Mouse (Mus musculus): ENCODE measurements at regions not wholly inside any gene's neighbourhood (a gene's known extent, or its start where the extent isn't known, plus 50 kb on each side); places are given as distances from the start of the nearest gene placed in this dataset.

- no peak for DNase-seq (ENCODE audit: low spot score in 2 of 2)
Measured at GRCm38 (mm10) chr16:93144033-93144432, 318.1 kb upstream of the Runx1 start.

DNA sequence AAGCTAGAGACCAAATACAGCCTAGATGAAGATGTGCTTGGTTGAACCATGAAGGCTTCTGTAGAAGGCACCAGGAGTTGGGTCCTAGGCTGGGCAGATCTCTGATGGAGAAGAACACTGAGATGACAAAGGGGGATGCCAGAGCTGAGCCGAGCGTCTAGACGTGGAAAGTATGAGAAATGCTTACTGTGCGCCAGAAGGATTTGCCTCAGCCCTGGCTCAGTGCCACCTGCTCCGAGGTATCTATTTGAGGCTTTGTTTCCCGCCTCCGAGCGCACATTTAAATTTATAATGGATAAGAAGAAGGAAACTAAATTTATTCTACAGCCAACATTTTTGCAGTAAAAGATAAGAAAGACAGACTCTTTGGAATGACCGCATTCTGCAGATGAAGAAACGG lies 317.2 kb upstream of the Runx1 start:
- DNase-seq (ENCODE audit: low spot score in 2 of 2), result peak; percentile 19 to 75

DNA sequence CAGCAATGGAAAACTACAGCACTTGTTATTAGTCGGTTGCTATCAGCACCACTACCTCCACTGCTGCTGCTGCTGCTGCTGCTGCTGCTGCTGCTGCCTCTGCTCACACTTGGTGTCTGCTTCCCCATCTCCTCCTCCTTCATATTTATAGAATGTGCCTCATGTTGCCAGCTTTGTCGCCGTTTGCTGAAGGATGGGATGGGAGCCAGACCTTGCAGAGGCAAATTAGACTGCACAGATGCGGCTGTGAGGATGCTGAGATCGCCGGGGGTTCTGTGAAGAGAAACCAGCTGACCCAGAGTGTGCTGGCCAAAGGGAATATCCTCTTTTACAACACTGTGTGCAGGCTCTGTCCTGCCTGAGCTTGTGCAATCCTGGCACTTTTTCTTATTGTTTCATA lies 316.0 kb upstream of the Runx1 start:
- peak in 1 of 2 experiments; percentile 3 for DNase-seq (ENCODE audit: low spot score in 2 of 2)

DNA sequence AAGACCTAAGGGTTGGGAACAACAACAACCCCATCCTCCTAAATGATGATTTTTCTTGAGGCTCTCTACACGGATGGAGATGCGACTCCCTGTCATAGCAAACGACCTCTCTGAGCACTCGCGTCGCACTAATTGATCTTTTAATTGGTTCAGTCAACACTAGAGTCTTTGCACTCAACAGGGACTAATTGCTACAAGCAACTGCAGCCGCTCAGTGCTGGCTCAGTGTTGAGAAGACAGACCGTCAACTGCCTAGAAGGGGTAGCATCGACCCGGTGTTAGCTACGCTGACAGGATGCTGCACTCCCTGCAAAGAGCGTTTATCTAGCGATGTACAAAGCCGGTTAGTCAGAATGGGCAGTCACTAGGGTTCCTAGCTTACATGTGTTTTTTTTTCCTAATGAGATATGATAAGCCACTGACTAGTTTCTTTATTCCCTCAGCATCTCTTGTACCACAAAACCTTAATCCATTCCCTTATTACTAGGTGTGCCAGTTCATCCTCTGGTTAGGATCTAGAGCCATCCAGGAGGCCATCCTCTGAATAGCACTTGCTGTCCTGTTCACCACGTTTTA lies 314.7 kb upstream of the Runx1 start:
- DNase-seq (ENCODE audit: low spot score in 2 of 2), result no peak

GRCm38 (mm10) chr16:93137249-93137648 lies 311.3 kb upstream of the Runx1 start:
- peak in 1 of 2 experiments; percentile 8 for DNase-seq (ENCODE audit: low spot score in 2 of 2)

DNA sequence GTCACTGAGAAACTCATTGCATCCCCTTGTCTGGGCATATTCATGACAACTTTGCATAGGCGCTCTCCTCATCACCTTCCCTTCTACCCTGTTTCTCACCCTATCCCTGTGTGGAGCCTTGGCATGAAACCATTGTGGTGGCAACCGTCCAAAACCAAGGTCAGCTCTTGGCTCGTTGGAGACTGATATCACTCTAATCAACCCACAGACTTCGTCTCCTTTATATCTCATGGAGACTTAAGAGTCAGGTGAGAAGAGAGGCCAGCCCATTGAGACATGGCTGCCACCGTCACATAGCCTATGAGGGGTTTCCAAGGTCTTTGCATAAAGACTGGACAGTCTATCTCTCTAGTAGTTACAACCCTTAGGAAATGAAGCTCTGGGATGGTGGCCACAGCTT lies 305.5 kb upstream of the Runx1 start:
- no peak for DNase-seq (ENCODE audit: low spot score in 2 of 2)

DNA sequence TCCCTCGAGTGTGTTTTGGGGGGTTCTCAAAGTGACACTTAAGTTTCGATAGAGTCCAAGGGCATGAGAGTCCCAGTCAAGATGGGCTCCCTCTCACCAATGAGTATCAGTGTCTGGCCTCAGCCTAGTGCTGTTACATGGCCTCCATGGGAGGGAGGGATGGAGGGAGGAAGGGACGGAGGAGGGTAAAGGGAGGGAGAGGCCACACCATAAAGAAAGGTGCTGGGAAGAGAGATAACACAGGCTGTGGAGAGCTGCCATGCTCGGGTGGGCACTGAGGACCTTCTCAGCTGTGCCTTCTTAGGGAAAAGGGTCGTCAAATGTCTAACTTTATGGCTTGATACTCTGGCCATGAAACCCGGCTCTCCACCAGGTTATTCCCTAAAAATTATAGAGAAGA lies 304.7 kb upstream of the Runx1 start:
- DNase-seq (ENCODE audit: low spot score in 2 of 2), result no peak

DNA sequence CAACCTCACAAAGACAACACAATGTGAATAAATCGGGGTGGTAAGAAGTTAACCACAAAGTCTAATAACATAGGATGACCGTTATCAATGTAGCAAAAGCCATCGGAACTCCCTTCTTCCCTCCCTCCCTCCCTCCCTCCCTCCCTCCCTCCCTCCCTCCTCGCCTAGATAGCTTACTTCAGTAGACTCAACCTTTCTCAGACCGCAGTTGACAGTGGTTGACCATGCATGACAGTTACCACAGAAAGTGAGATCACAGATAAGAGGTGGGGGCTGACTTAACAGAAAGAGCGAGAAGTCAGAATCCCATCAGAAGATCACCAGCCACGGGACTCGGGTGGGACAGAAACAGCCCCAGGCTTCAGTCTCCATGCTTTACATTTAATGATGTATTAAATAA lies 297.8 kb upstream of the Runx1 start:
- no peak for DNase-seq (ENCODE audit: low spot score in 2 of 2)

DNA sequence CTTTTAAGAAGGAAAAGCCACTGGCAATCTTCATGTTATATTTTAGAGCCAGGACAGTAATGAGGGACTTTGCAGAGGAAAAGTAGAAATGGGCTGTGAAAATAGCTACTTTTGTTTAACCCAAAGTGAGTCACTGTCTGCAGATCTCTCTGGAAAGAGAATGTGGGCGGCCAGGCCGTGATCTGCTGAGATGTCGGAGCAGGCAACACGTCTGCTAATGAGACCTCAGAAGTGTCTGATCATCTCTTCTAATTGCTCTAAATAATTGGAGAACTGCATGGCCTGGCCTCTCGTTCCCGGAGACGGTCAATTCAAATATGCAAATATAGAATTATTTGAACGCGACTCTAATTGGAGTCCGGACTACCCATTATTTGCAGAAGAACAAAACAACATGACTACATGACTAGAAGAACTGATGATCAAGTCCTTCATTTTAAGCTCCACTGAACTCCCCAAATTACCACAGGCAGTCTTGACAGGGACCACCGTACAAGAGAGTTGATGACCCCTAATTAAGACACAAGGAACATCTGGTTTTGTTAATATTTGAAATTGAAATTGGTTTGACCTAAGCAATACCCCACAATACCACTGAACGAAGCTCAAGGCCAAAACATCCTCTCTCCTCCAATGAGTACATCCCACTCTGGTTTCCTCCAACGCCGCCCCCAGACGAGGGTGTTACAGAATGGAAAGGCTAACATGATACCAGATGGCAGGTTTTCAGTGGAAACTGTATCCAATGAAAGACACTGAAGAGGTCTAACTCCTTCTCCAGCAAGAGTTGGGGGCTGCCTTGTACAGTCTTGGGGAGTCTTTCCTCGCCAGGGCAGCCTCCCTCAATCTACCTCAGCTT lies 290.4 kb upstream of the Runx1 start:
- DNase-seq (ENCODE audit: low spot score in 2 of 2), result peak in 1 of 2 experiments; percentile 23

GRCm38 (mm10) chr16:93110912-93111311 lies 285.0 kb upstream of the Runx1 start:
- no peak for DNase-seq (ENCODE audit: low spot score in 2 of 2)

GRCm38 (mm10) chr16:93110451-93110850 lies 284.5 kb upstream of the Runx1 start:
- no peak for DNase-seq (ENCODE audit: low spot score in 2 of 2)

DNA sequence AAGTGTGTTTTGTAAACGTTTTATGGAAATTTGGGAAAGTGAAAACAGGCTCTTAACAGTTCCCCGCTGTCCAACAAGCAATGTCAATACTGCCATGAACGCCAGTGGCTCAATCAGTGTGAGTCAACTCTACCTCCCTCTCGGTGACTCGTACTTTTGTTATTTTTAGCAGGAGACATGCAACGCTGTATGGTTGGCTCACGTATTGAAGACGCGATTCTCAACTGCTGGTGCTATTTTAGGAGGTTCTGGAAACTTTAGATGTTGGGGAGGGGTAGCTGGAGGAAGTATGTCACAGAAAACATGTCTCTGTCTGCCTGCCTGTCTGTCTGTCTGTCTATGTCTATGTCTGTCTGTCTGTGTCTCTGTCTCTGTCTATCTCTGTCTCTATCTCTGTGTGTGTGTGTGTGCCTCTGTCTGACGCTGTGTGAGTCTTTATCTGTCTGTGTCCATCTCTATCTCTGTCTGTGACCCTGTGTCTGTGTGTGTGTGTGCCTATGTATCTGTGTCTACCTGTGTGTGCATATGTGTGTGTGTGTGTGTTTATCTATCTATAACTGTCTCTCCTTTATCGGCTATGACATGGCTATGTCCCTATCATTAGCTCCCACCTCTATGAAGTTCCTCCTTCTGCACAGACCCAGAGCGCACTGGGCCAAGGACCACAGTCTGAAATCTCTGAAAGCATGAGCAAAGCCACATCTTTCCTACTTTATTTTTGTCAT lies 283.9 kb upstream of the Runx1 start:
- DNase-seq (ENCODE audit: low spot score in 2 of 2), result no peak

GRCm38 (mm10) chr16:93107524-93107845 lies 281.5 kb upstream of the Runx1 start:
- no peak for DNase-seq (ENCODE audit: low spot score in 2 of 2)

GRCm38 (mm10) chr16:93106811-93107523 lies 281.0 kb upstream of the Runx1 start:
- DNase-seq (ENCODE audit: low spot score in 2 of 2), result no peak

GRCm38 (mm10) chr16:93102174-93102573 lies 276.2 kb upstream of the Runx1 start:
- DNase-seq (ENCODE audit: low spot score in 2 of 2), result no peak

GRCm38 (mm10) chr16:93098057-93098456 lies 272.1 kb upstream of the Runx1 start:
- no peak for DNase-seq (ENCODE audit: low spot score in 2 of 2)

- no peak for DNase-seq (ENCODE audit: low spot score in 2 of 2)
Measured at GRCm38 (mm10) chr16:93096175-93096574, 270.2 kb upstream of the Runx1 start.

GRCm38 (mm10) chr16:93092796-93093195 lies 266.8 kb upstream of the Runx1 start:
- DNase-seq (ENCODE audit: low spot score in 2 of 2), result no peak

GRCm38 (mm10) chr16:93085227-93085883 lies 259.4 kb upstream of the Runx1 start:
- no peak for DNase-seq (ENCODE audit: low spot score in 2 of 2)

DNA sequence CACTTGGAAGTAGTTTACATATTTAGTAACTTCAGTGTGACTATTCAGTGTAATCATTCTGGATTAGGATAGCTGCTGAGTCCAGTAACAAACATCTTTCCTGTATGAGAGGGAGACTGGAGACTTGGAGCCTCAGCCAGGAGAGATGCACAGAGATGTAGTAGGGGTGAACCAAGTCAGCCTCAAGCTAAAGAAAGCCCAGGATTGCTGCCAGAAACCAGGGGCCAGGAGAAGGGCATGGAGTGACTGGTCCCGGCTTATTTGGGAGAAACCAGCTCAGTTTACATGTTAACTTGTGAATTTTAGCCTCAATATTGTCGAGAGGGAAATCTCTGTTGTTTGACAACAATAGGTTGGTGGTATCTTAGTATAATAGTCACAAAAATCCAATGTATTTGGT lies 257.8 kb upstream of the Runx1 start:
- DNase-seq (ENCODE audit: low spot score in 2 of 2), result no peak

GRCm38 (mm10) chr16:93083142-93083541 lies 257.2 kb upstream of the Runx1 start:
- DNase-seq (ENCODE audit: low spot score in 2 of 2), result no peak
